Mouse (Mus musculus) c-Kit-positive CD71-negative TER-119-negative erythroid progenitor cells, embryonic 14.5 days (primary cell): Measurements from ENCODE around the gene Foxn3.

Source experiments
- DNase-seq: peaks from one replicate; pipeline ENCODE4 v3.0.0-alpha.2; 2013; ENCODE audit warnings: low read depth

Foxn3 gene

DNA sequence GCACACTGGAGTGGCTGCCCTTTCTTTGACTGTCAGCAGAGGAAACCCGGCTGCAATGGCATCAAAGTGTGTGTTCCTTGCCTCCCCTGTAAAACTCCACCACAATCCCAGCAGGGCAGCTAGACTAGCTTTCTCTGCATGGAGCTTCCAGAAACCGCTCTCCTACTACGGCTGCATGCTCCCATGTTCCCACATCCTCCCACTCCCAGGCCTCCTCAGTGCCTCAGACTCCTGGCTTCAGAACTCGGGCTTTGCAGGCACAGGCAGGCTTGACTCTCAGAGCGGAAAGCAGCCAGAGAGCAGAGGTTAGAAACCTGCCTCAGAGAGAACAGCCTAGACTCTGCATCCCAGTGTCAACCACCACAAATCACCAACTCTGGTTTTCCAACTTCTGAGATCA lies 147.8 kb downstream of the Foxn3 start:
- DNase-seq, result no peak

DNA sequence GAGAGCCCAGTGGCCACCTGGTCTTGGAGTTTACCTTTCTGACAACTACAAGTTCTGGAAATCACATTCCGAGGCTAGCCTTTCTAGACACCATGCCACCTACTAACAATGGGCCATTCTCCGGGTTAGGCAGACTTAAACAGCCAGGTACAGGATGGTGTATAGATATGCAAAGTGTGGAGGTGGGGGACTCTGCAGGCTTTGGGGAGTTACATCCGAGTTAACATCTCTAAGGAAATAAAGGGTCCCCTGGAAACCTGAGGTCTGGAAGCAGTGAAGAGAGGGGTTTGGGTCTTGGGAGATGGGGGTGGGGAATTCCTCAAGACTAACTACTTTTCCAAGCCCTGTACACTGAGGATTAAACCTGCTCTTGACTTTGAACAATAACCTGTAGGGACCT lies 150.9 kb downstream of the Foxn3 start:
- no peak for DNase-seq

DNA sequence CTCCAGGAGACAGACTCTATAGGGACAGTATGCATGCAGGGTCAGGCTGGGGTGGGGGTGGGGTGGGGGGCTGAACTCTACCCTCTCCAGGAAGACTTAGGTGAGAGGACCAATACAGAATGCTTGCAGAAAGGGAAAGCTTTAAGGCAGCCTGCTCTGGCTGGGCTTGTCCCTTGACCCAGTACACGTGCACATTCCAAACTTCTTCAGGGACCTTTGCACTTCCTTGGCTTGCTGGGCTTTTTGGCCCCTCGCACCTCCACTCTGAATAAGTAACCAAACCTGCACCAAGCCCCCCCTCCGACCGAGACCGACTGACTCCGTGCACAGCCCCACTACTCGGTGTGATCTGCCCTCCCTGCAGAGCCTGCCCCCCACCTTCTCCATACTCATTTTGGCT lies 151.3 kb downstream of the Foxn3 start:
- no peak for DNase-seq

DNA sequence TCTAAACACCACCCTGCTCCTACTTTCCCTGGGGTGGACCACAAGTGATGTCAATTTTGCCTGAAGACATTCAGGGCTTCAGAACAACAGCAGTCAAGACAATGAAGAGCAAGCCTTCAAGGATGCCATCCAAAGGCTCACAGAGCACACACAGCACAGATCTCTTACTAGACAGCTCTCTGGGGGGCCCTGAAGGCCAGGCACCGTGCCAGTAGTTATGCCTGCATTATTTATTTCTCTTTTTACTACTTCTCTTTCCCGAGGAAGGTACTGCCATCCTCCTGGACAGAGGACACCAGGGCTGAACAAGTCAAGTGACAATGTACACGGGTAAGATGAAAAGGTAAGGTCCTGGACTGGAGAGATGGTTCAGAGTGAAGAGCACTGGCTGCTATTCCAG lies 154.7 kb downstream of the Foxn3 start:
- no peak for DNase-seq

DNA sequence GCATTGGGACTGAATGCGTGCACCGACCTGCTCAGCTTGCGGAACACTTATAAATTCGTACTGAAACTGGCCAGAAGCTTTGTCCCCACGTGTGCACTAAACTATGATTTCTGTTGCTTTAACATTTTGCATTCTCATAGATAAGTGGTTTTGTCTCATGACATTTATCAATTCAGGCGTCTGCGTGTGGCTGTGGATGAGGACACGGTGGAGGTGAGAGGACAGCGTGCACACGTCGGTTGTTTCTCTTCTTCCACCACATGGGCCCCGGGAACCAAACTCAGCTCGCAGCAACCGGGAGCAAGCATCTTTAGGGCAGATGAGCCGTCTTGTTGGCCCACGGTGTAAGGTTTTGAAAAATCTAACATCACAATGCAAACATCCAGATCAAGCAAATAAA lies 155.3 kb downstream of the Foxn3 start:
- no peak for DNase-seq

DNA sequence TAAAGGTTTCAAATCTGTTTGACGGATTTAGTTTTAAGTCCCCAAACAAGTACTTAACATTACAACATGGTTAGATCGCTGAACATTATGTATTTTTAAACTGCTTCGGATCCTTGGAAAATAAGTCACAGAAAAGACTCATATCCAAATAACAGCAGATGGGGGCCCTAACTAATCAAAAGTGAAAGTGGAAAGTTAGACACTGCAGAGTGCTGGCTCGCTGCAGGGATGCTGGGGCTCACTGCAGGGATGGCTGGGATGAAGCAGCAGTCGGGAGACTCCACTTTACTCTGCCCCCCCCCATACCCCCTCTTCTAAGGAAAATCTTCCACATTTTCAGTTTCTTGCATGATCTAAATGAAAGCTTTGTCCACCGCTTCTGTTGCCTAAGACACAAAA lies 156.1 kb downstream of the Foxn3 start:
- DNase-seq, result no peak

DNA sequence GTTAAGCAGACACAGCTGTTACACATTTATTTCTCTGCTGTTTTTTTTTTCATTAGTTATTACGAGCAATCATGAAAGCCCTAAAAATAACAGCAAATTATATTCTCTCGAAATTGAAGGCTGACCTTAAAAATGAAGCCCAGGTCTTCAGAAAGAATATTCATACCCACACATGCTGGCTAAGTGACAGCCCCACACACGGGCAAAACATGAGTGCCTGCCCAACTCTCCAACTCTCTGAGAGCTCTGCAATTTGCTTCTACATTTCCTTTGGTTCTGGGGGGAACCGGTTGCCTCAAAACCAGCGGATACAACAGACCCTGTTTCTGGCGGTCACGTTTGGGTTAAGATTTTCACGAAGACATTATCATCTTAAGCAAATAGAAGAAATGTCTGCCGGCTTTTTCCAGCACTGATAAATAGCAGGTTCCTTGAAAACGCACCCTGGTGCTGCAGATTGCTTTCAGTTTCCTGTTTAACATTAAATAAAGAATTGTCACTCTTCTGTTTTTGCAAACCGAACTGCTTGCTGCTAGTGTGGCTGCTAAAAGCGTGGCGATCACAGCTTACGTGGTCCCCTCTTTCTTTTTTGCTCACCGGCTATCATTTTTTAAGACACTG lies 156.6 kb downstream of the Foxn3 start:
- DNase-seq, result no peak

DNA sequence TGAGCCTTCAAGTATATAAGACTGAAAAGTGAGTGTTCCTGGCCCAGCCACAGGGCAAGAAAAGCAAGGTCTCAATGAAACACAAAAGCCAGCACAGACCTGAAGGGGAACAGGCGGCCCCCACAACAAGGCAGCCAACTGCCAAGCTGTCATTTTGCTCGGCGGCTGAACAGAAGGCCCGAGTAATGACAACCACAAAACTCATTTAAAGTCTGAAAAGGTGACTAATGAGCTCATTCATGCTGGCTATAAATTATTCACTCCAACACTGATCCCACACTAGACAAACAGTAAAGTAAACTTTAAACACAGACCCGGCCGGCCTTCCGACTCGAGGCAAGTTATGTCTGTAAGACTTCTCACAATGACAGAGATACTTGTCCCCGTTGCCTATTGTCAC lies 157.1 kb downstream of the Foxn3 start:
- DNase-seq, result no peak

DNA sequence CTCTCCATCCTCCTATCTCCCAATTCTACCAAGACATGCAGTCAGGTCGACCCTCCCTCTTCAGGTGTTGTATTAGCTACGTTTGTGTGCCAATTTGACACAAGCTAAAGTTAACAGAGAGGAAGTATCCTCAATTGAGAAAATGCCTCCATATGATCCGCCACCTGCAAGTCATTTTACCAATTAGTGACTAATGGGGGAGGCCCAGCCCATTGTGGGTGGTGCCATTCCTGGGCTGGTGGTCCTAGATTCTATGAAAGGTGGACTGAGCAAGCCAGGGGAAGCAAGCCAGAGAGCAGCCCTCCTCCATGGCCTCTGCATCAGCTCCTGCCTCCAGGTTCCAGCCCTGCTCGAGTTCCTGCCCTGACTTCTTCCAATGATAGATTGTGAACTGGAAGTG lies 158.0 kb downstream of the Foxn3 start:
- DNase-seq, result no peak

DNA sequence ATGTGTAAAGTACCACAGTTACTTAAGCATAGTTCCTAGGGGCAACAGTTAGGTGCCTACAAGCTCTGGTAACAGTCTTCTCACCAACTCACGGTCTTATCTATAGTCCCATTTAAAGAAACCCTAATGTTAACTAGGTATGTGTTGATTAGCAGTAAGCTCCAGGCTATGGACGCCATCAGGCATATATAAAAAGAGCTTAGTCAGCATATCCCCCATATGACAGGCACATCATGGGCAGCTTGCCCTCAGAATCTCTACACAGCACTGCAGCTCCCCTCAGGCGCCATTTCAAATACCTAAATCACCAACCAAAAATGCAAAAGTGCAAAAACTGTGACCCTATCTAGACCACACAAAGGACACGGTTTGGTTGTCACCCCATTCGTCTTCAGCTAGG lies 160.4 kb downstream of the Foxn3 start:
- DNase-seq, result no peak

DNA sequence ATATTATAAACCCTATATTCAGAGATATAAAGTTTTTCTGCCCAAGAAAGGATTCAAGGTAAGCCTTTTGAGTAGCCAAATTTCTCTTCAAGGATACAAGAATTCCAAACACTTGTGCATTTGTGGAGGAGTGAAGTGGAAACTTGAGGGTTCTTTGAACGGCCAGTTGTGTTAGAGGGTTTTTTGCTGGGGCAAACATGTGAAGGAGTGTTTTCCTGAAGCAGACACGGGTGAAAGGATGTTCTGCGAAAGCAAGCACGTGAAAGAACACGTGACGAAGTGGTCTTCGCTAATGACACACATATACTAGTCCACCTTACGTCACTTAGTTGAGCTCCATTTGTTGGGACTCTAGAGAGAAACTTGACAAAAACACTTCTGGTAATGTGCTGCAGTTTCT lies 162.5 kb downstream of the Foxn3 start:
- DNase-seq, result no peak

DNA sequence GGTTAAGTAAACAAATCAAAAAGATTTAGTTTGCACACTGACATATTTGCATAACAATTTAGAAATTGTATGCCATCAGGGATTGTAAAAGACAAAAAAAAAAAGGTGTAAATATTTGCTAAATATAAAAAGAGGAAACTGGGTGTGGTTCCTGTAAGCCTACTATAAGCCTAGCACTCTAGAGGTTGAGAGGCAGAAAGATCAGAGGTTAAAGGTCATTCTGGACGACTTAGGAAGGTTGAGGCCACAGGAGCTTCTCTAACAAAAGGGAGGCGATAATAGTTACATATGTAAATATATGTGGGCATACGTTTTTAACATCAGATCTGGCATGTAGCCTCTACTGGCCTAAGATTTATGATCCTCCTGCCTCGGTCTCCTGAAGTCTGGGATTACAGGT lies 163.8 kb downstream of the Foxn3 start:
- DNase-seq, result no peak

DNA sequence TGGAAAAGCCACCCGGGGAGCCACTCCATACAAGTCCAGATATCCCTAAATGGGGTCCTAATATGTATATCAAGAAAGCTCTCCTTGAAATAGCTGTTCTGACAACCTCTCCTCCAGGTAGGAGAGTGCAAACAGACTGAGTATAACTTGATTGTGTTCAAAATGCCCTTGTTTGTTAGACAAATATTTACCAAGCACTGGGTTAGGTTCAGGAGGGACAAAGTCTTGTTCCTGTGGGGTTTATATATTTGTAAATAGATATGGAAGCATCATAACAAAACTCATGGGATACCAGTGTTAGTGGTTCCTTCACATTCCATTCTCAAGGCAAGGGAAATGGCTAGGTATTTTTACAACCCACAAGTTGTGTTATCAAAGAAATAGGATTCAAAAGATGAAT lies 166.9 kb downstream of the Foxn3 start:
- DNase-seq, result no peak

DNA sequence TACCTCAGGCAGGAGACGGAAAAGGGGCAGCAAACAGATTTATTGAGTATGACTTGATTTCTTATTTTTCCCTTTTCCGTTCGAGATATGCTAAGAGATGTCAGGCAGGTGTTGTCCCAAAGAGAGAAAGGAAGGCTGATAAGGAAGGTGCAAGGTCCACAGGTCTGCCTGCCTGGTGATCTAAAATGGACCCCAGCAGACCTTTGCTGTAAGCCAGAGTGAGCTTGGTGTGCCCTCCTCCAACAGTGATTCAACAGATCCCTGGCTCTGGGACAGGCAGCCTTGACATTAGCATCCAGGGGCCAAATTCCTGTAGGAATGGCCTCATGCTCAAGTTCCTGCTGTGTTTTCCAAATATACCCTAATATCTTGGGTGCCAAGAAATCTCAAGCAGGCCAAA lies 168.3 kb downstream of the Foxn3 start:
- no peak for DNase-seq

DNA sequence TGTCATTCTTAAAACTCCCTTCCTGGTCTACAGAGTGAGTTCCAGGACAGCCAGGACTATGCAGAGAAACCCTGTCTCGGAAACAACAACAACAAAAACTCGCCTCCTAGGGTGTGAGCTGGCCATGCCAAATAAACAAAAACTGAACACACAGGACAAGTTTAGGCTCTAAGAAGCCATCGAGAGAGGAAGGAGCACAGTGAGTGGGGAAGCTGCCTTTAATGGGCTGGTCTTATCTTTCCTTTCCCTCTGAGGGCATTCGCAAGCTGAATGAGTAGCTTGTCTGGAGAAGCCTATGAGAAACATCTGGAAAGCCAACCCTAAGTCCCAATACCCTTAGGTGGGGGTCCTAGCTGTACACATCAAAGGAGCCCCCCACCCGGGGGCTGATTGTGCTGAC lies 168.7 kb downstream of the Foxn3 start:
- DNase-seq, result no peak

DNA sequence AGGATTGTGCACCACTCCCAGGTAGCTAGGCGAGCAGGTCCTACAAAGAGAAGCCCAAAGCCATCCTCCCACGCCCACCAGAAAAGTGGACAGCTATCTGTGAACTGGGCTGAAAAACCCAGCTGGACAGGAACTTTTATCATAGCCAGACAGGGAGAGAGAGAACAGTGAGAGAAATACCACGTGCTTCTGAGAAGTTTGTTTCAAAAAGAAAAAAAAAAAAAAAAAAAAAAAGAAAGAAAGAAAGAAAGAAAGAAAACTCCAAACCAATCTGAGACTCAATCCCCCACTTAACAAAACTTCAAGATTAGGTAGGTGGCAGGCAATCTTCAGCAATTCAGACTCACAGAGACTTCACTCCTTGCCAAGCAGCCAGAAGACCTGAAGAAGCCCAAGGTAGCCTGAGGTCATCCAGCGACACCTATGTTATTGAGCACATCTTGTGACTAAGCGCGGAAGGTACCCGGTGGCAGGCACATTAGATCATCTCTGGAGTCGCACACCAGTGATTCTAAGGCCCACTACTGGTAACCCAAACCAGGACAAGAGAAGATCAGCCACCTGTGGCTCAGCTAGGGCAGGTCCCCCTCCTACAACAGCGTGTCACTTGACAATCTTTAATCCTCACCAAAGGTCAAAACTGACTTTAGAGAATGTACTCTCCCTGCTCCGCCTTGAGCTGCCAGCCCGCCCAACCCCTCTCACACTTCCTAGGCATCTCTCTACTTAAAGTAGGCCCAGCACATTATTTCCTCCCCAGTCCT lies 169.3 kb downstream of the Foxn3 start:
- DNase-seq, result no peak

DNA sequence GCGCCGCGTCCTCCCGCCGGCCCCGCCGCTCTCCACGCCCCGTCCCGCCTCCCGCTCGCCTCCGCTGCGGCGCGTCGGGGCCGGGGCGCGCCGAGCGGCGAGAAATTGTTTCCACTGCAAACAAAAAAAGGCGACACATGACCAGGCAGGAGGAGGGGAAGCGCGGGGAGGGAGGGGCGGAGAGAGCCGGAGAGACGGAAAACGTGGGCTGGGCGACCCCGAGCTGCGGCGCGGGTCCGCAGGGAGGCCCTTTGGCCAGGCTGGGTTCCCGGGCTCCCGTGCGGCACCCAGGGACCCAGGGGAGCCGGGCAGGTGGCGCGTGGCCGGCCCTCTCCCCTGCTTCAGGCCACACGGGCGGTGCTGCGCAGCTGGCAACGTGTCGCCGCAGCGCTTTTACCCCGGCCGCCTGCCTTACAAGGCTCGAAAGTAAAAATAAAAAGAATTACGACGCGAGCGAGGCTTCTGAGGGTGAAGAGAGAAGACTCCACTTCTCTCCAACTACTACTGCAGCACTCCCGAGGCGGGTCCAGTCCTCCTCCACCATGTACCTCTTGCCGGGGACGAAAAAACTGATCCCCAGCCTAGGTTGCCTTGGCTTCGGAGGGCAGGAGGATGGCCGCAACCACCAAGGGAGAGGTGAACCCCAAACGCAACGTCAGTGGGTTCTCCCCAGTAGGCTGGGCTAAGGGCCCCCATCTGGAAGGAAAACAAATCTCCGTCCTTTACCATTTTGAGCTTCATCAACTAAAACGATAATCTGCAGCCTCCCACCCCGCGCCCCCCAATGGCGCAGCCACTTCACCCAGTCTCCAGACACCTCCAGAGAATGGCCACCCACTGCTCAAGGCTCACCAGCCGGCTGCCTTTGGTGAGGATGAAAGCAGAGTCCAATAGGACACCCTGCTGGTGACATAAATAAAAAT lies 170.2 kb downstream of the Foxn3 start:
- peak; percentile 80 for DNase-seq

DNA sequence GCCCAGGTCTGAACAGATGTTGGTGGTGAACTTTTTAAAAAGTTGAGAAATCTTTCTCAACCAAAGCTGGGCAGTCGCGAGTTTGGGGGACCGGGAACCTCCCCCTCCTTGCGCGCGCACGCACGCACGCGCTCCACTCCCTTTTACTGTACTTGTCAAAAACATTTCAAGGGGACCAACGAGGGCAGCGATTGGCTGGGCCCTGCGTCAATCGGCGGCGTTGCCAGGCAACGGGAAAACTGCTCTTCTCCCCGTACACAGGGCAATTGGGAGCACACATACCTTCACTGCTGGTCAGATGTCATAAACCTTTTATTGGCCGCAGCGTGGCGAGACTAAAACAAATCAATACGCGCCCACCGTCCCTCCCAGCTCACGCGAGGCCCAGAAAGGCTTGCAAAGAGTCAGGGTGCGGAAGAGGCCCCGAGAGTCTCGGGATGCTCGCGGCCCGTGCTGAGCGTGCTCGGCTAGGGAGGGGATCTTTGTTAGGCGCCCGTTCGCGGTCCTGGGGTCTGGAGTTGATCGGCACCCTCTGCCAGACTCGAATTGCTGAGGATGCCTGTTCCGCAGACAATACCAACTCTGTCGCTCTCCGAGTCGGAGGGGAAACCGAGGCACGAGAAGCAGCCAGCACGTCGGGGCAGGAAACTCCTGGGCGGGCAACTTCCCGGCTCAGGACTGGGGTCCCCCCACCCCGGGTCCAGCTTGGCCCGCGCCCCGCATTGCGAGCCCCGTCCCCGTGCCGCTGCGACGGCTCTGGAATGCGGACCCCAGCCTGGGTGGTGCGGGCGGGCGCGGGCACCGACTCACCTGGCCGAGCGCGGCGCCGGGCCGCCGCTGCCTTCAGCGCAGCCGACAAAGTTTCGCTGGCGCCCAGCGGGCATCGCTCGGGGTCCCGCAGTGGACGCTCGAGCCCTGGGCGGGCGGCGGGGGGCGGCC lies 171.2 kb downstream of the Foxn3 start:
- peak; percentile 95 for DNase-seq

DNA sequence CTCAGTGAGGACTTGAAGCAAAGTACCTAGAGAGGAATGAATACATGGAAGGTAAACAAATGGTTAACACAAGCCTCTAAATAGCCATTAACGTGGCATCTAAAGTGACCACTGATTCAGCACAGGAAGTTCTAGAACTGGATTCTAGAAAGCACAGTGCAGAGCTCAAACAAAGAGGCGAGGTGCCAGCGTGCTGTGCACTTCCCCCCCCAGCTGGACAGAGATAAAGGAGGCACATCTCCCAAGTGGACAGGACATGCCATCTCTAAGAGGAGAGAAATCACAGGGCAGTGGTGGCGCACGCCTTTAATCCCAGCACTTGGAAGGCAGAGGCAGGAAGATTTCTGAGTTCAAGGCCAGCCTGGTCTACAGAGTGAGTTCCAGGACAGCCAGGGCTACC lies 173.0 kb downstream of the Foxn3 start:
- DNase-seq, result no peak

DNA sequence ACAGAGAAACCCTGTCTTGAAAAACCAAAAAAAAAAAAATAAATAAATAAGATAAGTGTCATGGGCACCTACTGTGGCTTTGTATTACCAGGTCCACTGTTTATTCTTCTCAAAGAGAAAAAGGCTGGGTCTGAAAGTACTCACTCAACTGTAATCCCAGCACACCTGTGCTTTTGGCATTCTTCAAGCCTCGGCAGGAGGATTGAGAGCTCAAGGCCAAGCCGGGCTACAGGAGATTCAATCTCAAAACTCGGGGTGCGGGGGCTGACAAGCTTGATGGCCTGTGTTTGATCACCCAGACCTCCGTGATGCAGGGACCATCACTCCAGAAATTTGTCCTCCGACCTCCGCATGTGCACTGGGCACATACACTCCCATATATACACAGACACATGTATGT lies 174.1 kb downstream of the Foxn3 start:
- no peak for DNase-seq

DNA sequence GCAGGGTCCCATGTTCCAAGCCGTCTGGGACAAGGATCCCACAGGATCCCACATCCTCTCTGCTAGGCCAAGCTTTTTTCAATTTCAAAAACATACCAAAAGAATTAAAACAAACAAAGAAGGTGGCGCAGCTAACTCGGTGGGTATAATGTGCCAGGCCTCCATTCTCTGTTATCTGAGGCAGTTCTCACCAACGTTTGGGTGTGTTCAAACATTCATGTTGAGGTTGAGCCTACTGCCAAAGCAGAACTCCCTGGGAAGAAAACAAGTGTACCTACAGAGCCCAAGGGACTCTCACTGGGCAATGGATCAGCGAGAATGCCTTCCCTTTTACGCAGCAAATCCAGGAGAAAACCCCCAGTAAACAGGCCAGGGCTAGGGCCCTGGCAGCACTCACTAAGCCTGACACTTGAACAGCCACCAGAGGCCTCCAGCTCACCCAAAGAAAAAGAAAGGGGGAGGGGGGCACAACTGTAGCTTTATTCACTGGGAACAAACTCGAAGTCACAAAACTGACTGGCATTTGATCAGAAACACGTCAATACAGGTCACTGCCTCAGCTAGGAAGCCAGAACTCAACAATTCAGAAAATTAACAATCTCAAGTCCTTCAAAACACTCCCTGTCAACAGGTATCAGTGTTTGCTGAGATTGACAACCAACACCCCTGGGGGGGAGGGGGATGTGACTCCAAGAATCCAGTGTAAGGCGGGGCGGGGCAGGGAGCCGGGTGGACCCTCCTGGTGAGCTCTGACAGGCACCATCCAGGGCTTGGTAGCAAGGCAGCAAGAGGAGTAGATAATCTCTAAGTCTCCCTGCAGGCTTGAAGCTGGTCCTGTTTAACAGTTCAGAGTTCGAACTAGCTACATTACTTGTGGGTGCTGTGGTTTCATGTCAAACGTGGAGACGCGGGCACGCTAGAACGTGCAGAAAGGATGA lies 177.2 kb downstream of the Foxn3 start:
- DNase-seq, result no peak
